Mouse (Mus musculus): ENCODE measurements around the gene Echdc1. TPM values are rescaled to one million over a fixed set of nuclear protein-coding genes. Genes with fewer than 3 reads are reported as not detected.
A peak's percentile ranks its signal among the peaks of the same experiment; 100 is the strongest.

The Echdc1 gene
- polyA plus RNA-seq, 1 experiment = not detected

DNA sequence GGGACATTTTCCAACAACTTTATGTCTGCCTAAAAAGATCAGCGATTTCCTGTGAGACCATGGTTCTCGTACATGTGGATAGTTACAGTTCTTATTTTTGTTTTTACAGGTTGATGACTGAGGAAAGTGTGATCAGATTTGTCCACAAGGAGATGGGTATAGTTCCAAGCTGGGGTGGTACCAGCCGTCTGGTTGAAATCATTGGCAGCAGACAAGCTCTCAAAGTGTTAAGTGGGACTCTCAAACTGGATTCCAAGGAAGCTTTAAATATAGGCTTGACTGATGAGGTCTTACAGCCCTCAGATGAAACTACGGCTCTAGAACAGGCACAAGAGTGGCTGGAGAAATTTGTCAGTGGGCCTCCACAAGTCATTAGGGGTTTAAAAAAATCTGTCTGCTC lies 31.3 kb downstream of the Echdc1 start:
- no peak overlapping the region for H3K27ac ChIP-seq (ENCODE audit: insufficient read depth, low read depth, low read length)
- no peak overlapping the region for H3K4me3 ChIP-seq (ENCODE audit: insufficient read depth, low read depth, low read length)
- TF ChIP-seq CTCF (IDR thresholded peaks at IDR 0.05; ENCODE audit: insufficient read depth, low read depth, low read length) = no peak
- TF ChIP-seq POLR2A (IDR thresholded peaks at IDR 0.05; ENCODE audit: insufficient read depth, low read depth, low read length) = no peak
- 81% methylated on average over 4 of the region's 4 CpGs for WGBS
- H3K4me1 ChIP-seq (ENCODE audit: control insufficient read depth, insufficient read depth, low read length) = no peaks in the 10 kb centered on the region

DNA sequence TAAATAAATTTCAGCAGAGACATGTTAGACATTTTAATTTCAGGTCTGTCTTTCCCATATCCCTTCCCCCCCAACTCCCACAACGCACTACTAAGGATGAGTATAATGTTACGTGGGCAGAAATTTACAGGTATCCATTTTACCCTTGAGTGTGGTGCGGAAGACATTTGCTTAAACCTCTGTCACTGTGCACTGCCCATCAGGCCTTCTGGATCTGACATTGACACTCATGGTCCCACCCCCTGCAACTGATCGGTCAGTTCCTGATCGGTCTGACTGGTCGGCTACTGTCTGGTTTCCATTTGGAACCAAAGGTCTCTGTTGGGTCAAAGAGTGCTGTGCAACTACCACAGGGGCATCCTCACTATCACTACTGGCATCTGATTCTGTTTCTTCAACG lies 33.7 kb downstream of the Echdc1 start:
- H3K4me1 ChIP-seq (ENCODE audit: control insufficient read depth, insufficient read depth, low read length) = no peaks in the 10 kb centered on the region
- TF ChIP-seq CTCF (IDR thresholded peaks at IDR 0.05; ENCODE audit: insufficient read depth, low read depth, low read length) (no peak), POLR2A (IDR thresholded peaks at IDR 0.05; ENCODE audit: insufficient read depth, low read depth, low read length) (no peak)
- WGBS = 91% methylated on average over 7 of the region's 7 CpGs
- no peak overlapping the region for H3K4me3 ChIP-seq (ENCODE audit: insufficient read depth, low read depth, low read length)
- no peak overlapping the region for H3K27ac ChIP-seq (ENCODE audit: insufficient read depth, low read depth, low read length)

DNA sequence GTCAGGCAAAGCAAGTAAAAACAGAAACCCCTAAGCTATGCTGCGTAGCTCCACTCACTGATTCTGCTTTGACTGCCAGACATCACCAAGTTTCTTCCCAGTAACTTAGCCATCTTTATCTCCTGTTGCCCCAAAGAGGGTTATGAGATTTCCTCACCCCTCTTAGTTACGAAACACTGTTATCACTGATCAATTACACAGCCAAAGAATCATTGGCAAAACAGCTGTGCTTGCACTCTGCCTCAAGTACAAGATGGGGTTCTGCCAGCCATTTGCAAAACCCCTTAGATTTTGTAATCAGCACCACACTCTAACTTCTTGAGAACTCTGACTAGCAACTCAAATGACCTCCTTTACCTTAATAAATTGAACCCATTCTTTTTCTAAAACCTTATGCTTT lies 38.5 kb downstream of the Echdc1 start:
- Histone ChIP-seq H3K4me1 (ENCODE audit: control insufficient read depth, insufficient read depth, low read length) (no peaks in the 10 kb centered on the region), H3K4me3 (ENCODE audit: insufficient read depth, low read depth, low read length) (no peak overlapping the region), H3K27ac (ENCODE audit: insufficient read depth, low read depth, low read length) (no peak overlapping the region)
- 86% methylated on average over 2 of the region's 2 CpGs for WGBS
- no peak for TF ChIP-seq POLR2A (IDR thresholded peaks at IDR 0.05; ENCODE audit: insufficient read depth, low read depth, low read length)

DNA sequence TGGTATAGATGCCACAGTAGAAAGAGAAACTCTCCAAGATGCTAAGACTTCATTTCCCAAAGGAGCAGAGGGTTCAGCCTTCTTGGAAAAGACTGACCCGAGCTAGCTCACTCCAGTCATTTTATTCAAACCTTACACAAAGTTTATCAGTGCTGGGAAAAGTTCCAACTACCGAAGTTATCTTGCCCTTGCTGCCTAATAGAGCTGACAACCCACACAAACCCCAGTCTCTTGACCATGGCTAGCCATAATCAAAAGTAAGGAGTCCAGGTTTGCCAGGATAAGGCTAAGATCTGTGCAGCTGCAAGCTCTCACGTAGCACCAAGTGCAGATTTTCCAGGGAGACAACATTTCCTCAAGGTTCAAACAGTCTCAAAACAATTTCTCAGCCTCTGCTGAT lies 39.6 kb downstream of the Echdc1 start:
- no peaks in the 10 kb centered on the region for H3K4me1 ChIP-seq (ENCODE audit: control insufficient read depth, insufficient read depth, low read length)
- 55% methylated on average over 3 of the region's 3 CpGs for WGBS

DNA sequence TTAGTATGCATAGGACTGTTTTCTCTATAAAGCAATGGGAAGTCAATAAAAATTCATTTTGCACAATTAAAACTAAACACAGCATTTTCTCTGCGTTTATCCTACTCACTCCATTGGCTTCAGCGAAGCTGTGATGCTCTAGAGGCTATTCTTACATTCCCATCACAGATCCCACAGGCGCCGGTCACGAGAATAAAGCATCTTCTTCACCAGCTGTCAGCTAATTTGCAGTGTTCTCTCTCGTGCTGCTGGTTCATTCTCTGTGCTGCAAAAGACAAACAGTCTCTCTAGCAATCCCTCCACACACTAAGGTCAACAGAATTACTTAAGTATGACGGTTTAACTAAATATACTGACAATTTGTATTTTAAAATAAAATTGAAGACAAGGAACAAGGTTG lies 41.2 kb downstream of the Echdc1 start:
- Histone ChIP-seq H3K4me1 (ENCODE audit: control insufficient read depth, insufficient read depth, low read length) (no peaks in the 10 kb centered on the region), H3K4me3 (ENCODE audit: insufficient read depth, low read depth, low read length) (no peak overlapping the region), H3K27ac (ENCODE audit: insufficient read depth, low read depth, low read length) (no peak overlapping the region; the same call in 1 of the 2 replicates)
- 42% methylated on average over 7 of the region's 7 CpGs for WGBS
- TF ChIP-seq CTCF (IDR thresholded peaks at IDR 0.05; ENCODE audit: insufficient read depth, low read depth, low read length) = no peak
- no peak for TF ChIP-seq POLR2A (IDR thresholded peaks at IDR 0.05; ENCODE audit: insufficient read depth, low read depth, low read length)

More for the DNA sequence above, 39.6 kb downstream of the Echdc1 start:
- no peak overlapping the region for H3K27ac ChIP-seq (ENCODE audit: insufficient read depth, low read depth, low read length)
- no peak overlapping the region for H3K4me3 ChIP-seq (ENCODE audit: insufficient read depth, low read depth, low read length)
- TF ChIP-seq CTCF (IDR thresholded peaks at IDR 0.05; ENCODE audit: insufficient read depth, low read depth, low read length) (no peak), POLR2A (IDR thresholded peaks at IDR 0.05; ENCODE audit: insufficient read depth, low read depth, low read length) (no peak)

DNA sequence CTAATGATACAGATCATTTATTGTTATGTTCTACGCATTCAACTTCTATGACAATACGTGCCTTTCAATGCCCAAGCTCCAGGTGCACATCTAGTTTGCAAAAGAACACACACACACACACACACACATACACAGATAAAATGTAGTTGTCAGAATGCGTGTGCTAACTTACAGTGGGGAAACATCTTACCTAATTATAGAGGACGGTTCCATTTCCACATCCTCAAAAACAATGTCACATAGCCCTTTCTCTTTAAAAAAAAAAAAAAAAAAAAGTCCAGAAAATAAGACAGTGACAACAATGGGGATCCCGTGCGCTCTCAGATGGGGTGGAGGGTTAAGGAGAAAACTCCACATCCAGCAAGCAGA lies 48.1 kb downstream of the Echdc1 start:
- Histone ChIP-seq H3K4me1 (ENCODE audit: control insufficient read depth, insufficient read depth, low read length) (no peaks in the 10 kb centered on the region), H3K27ac (ENCODE audit: insufficient read depth, low read depth, low read length) (peak overlapping the region; percentile 53), H3K4me3 (ENCODE audit: insufficient read depth, low read depth, low read length) (peak overlapping the region; percentile 93)
- no peak for TF ChIP-seq POLR2A (IDR thresholded peaks at IDR 0.05; ENCODE audit: insufficient read depth, low read depth, low read length)
- WGBS = 0% methylated on average over 6 of the region's 6 CpGs

DNA sequence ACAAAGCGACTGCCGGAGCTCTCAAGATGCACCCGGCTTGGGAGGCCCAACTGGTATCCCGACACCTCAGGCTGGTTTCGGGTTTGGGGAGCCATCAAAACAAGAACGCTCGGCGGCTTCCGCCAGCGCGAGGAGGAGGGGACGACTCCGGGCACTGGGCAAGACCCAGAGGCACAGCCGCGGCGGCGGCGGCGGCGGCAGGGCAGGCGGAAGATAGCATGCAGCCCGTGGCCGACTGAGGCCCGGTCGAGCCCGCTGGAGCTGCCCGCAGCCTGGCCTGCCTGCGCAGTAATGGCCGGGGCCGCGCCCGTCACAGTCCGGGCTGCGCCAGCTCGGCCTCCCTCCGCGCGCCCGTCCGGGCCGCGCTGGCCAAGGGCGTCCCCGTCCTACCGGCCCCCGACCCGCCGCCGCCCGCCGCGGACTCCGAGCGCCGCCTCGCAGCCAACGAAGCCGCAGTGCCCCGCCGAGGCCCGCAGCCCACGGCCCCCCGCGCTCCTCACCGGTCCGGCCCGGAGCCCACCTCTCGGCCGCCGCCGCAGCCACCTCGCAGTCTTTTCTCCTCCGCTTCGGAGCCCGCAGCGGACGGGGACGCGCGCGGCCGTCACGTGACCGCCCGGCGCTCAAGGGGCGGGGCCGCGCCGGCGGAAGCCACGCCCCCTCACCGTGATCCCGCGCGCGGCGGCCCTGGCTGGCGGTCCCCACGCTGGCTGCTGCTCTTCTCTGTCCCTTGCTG lies 48.7 kb downstream of the Echdc1 start:
- 2% methylated on average over 99 of the region's 100 CpGs for WGBS
- Histone ChIP-seq H3K4me1 (ENCODE audit: control insufficient read depth, insufficient read depth, low read length) (no peaks in the 10 kb centered on the region), H3K27ac (ENCODE audit: insufficient read depth, low read depth, low read length) (peak overlapping the region; percentile 84), H3K4me3 (ENCODE audit: insufficient read depth, low read depth, low read length) (peak overlapping the region; percentile 93)
- TF ChIP-seq POLR2A (IDR thresholded peaks at IDR 0.05; ENCODE audit: insufficient read depth, low read depth, low read length) = peak; percentile 98
- TF ChIP-seq CTCF (IDR thresholded peaks at IDR 0.05; ENCODE audit: insufficient read depth, low read depth, low read length) = no peak

DNA sequence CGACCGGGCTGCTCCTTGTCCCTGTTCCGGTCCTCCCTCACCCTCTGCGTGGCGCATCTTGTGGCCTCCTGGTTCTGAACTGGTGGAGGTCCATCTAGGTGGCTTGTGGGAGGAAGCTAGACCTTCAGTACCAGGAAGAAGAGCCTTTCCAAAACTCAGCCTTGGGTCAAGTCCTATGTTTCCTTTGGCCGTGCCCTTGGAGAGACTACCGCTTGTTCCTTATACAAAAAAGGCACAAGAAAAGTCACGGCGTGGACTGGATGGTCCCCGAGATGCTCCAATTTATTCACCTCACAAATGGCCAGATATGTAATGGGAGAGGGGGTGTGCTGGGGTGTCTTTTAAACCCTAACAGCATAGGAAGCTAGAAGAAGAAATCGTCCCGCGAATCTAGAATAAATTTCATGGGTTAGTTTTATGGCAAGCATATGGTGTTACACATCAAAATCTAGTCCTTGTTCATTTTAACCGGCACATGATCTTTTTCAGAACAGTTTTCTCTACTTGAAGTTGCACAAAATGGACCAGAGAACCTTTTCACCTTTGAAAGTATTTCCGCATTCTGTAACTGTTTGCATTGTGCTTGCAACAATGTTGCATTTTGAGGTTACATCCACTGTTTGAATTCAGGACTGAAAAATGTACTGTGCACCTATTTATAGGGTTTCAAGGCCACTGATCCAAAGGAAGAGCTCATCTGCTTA lies 49.4 kb downstream of the Echdc1 start, which contains the start of gene Rnf146:
Gene Rnf146, minus strand, starts transcription at position 246 of the 704 bp plus-strand sequence.
- Histone ChIP-seq H3K27ac (ENCODE audit: insufficient read depth, low read depth, low read length) (peak within 1 kb of the TSS; percentile 84), H3K4me3 (ENCODE audit: insufficient read depth, low read depth, low read length) (peak within 1 kb of the TSS; percentile 93), H3K4me1 (ENCODE audit: control insufficient read depth, insufficient read depth, low read length) (no peaks in the 10 kb centered on the region)
- WGBS = 5% methylated on average over 15 of the region's 15 CpGs
- no peak for TF ChIP-seq CTCF (IDR thresholded peaks at IDR 0.05; ENCODE audit: insufficient read depth, low read depth, low read length)
- no peak; the same call in 1 of the 2 replicates for TF ChIP-seq POLR2A (IDR thresholded peaks at IDR 0.05; ENCODE audit: insufficient read depth, low read depth, low read length)

DNA sequence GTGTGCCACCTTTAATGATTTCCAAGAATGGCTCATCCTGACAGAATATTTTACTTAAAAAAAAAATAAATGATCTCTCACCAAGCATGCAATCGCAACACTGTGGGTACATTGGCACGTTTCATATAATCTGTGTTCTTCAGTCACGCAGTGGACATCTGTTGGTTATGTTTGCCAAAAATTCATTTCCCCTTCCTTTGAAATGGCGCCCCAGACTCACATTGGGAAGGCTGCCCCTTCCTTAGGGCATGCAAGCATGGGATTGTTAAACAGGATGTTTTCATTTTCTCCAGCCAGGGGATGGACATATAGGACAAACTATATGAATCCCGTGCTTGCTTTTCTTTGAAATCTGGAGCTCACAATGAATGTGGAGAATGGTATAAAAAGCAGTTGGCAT lies 61.1 kb downstream of the Echdc1 start:
- no peak overlapping the region for H3K4me3 ChIP-seq (ENCODE audit: insufficient read depth, low read depth, low read length)
- no peak for TF ChIP-seq POLR2A (IDR thresholded peaks at IDR 0.05; ENCODE audit: insufficient read depth, low read depth, low read length)
- TF ChIP-seq CTCF (IDR thresholded peaks at IDR 0.05; ENCODE audit: insufficient read depth, low read depth, low read length) = no peak
- H3K4me1 ChIP-seq (ENCODE audit: control insufficient read depth, insufficient read depth, low read length) = no peaks in the 10 kb centered on the region
- 70% methylated on average over 5 of the region's 5 CpGs for WGBS
- no peak overlapping the region for H3K27ac ChIP-seq (ENCODE audit: insufficient read depth, low read depth, low read length)

Measured in olfactory bulb, adult 2 months (tissue).